Mouse (Mus musculus): ENCODE results near the gene Frmpd4.

The Frmpd4 gene

DNA sequence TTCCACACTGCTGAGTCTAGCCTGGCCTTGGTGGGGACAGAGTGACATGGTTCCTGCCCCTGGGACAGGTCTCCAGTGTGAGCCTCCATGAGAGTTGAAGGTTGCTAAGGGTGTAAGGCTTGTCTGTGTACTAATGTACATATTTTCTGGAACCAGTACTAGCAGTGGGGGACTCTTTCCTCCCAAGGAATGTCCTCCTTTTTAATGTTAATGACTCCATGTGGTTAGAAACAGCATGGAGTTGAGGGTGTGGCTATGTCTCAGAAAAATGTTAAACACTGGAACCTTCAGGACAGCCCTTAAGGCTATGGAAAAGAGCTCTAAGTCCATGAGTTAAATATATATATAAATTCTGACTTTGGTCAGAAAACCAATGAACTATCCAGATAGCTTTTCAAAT lies 436.0 kb downstream of the Frmpd4 start:
- no peak for DNase-seq (ENCODE audit: low read depth, low spot score)

DNA sequence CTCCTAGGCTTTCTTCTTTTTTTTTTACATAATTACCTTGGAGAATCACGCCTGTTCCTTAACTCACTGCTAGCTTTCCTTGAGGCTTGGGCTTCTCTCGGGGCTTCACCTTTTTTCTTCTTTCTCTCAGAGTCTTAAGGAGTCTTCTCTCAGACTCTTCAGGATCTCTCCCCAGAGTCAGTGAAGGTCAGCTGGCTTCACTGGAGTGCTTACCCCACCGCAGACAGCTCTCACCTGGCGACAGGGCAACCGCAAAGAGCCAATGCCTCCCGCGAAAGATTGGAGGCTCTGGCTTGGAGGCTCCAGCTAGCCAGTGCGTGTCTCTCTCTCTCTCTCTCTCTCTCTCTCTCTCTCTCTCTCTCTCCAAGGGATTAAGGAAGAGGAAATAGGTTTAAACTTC lies 453.0 kb downstream of the Frmpd4 start:
- no peak for DNase-seq (ENCODE audit: low read depth, low spot score)

DNA sequence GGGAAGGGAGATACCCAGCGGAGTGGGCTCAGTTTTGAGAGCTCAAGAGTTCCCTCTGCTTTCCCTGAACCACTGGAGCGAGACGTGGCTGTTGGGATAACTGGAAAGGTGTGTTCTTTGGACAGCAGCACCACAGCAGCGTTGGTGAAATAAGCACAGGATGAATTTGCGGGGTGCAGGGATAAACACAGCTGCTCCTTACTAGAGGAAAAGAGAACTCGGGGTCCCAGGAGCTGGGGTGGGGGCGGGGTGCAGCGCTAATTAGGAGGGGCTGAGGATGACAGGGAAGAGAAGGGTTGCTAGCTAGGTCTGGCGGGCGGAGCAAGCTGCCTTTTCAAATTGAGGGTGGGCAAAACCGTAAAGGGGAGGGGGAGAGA lies 453.5 kb downstream of the Frmpd4 start:
- no peak for DNase-seq (ENCODE audit: low read depth, low spot score)

DNA sequence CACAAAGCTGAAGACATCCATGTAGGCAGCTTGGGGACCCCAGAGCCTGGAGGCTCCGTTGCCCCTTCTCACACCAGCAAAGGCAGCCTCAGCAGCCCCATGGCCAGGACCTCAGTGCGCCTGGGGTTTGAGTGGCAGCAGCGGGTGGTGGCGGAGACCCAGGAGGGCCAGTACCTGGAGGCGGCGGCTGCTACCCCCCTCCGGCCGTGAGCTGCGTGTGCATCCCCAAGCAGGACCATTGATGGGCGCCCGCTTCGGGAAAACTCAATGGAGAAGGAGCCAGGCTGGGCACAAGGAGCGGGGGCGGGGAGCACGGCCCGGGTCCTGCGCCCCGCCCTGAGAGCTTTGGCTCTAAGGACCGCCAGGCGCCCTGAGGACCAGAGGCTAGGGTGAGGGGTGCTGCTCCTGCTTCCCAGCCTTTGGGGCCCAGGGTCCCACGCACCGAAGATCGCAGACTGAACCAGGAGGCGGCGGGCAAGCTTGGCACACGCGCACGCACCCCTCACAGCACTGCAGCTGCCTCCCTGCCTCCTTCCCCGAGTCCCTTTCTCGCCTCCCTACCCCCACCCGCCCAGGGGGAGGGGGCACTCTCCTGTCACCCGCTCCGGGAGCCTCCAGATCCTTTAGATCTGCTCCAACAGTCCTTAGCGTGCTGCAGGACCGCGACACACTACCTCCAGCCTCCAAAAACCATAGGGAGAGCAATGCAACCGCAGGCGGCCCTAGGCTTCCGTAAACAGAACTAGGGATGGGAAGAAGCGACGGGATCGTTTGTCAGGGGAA lies 454.0 kb downstream of the Frmpd4 start:
- DNase-seq (ENCODE audit: low read depth, low spot score), result no peak

DNA sequence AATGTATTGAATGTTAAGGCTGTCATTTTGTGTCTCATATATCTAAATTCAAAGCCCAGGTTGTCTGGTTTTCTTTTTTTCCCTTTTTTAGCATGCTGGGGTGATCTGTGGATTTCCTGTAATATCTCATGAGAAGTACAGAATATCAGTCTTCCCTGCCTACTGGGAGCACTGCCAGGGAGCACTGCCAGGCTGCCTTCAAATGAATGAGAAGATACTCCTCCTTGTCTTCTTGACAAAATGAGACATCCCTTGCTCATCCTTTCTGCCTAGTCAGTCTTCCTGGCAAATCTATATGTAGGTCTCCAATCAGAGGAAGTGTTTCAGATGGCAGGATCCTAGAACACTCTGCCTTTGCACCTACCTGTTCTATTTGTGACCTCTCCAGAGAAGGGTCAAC lies 535.4 kb downstream of the Frmpd4 start:
- no peak for DNase-seq (ENCODE audit: low read depth, low spot score)

DNA sequence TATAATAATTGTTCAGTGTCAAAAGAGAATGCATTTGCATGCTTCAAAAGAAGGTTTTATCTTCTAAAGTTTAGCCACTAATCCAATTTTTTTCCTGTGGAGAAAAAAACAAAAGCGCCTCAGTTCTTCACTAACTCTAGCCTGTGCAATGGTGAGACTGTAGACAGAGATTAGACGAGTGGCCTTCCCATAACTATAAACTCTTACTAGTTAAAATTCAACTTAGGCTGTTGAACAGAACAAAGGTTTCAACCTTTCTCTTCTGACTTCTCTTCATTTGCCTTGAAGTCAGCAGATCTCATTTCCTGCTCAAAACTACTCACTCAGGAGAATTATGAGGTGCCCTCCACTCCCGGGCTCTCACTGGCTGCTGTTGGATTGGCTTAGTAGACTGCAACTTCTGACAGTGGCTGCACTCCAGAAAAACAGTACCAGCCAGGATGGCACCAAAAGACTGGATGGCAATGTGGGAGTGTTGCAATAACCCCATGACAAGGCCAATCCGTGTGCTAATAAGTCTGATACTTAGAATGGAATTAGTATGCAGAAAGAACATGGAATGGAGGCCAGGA lies 556.4 kb downstream of the Frmpd4 start:
- no peak for DNase-seq (ENCODE audit: low read depth, low spot score)

DNA sequence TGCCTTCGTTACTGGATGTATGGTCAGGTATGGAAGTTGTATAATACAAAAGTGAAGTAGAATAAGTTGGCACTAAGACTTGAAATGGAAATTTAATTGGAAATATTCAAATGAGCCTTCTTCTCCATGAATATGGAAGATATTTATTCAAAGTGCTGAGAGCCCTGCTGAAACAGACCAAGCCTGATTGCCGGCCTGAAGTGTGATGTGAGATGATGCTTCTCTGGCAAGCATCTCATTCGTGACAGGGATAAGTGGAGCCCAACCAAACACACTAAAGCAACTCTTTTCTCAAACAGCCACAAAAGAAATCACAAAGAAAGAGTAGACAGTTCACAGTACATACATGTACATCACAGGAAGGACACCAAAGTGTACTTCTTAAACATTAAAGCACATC lies 559.2 kb downstream of the Frmpd4 start:
- DNase-seq (ENCODE audit: low read depth, low spot score), result no peak

DNA sequence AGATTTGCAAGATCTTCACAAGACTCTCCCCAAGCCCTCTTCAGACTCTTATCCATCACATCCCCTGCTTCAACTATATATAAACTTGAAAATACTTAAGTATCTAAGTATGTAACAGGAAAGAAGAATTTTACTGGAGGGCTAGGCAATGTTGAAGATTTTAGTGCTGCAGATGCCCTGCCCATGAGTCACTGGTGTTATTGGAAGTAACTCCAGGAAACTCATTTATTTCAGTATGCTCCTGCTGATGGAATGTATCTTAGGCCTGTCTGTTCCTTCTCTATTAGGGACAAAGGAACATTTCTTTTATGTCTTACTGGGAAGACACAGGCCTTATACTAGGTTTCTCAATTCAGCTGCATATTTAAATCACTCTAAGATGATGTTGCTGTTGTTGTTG lies 592.2 kb downstream of the Frmpd4 start:
- no peak for DNase-seq (ENCODE audit: low read depth, low spot score)

DNA sequence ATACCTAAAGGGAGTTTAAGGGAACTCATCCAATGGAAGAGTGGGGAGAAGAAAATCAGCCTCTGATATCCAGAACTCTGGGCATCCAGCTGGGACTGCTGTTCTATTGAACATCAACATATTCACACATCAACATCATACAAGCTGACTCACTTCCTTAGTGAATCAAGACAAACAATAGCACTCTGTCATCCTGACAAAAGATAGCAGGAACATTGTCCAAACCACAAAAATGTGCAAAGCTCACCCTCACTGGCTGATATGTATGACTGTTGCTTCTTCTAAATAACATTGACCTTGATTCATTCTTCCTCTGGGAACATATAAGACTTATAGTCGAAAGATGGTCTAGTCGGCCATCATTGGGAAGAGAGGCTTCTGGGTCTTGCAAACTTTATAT lies 625.8 kb downstream of the Frmpd4 start:
- no peak for DNase-seq (ENCODE audit: low read depth, low spot score)

DNA sequence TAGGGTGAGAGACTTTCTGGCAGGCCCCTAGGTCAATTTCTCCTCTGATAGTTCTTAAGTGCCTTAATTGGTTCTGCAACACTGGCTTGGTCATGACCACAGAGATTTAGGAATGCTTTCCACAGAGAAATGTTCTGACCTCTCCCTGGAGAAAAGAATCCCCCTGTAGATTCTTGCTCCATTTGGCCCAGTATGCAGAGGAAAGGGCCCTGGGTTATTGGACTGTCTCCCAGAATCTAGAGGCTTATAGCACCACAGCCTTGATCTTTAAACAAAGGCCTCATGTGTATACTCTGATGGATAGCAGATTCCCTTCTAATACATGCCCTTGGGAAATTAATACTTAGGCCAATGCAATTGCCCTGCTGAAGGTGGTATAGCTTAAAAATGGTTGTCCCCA lies 667.5 kb downstream of the Frmpd4 start:
- DNase-seq (ENCODE audit: low read depth, low spot score), result no peak

DNA sequence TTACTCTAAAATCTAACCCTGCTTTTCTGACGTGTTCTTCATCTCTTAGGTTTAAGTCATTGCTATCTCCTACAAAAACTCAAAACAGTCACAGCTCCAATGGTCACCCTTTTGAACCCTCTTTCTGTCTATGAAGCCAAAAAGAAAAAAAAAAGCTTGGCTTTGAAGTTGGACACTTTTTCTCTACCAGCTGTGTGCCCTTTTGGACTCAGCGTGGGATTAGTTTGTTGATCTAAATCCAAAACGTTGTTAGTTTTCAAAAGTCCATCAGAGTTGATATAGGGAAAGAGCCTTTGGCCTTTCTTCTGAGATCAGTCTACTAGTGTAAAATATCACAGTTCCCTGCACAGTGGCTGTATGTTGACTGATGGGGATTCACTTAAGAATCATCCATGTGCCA lies 676.0 kb downstream of the Frmpd4 start:
- no peak for DNase-seq (ENCODE audit: low read depth, low spot score)

DNA sequence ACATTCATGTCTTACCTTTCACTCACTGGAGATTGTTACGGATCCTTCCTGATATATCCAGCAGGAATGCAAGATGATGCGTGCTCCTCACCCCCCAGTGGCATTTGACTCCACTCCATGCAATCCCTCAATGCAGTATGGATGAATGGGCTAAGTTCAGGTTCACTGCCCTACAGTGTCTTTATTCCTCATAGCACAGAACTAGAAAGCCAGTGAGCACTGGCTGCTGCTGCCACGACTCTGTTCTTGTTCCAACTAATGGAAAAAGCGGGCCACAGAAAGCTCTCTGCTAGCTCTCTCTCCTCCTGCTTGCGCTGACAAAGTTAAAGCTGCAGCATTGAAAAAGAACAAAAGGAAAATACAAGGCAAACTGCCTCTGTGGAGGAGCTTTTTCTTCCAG lies 722.2 kb downstream of the Frmpd4 start:
- DNase-seq (ENCODE audit: low read depth, low spot score), result no peak

DNA sequence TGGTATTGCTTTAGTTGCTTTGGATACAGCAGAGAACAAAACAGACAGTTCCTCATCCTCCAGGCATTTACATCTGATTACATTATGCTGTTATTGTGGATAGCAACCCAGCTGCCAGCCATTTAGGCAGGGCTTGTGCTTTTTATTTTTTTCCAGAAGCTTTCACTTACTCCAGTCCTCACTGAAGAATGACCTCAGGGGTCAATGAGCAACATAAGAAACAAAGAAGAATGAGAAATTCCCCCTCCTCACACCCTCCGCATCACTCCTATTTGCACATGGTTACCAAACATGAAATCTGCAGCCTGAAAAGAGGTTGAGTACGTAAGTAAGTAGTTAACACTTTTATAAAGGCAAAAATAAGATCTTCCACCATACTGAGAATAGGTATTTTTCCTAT lies 744.5 kb downstream of the Frmpd4 start:
- DNase-seq (ENCODE audit: low read depth, low spot score), result no peak

DNA sequence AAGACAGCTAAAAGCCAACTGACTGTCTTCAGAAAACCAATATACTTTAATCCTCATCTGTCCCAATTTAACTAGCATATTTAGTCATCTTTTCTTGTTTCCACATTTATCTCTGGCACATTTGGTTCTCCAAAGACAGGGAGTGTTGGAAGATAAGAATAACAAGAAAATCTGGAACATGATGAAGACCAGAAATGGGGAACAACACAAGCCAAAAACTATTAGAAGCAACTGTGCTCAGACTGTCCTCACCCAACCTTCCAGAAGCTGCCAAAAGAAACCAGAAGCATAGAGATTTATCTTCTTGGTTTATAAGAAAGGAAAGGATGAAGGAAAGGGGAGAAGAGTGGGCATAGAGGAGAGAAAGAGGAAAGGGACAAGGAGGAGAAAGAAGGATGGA lies 748.6 kb downstream of the Frmpd4 start:
- no peak for DNase-seq (ENCODE audit: low read depth, low spot score)

DNA sequence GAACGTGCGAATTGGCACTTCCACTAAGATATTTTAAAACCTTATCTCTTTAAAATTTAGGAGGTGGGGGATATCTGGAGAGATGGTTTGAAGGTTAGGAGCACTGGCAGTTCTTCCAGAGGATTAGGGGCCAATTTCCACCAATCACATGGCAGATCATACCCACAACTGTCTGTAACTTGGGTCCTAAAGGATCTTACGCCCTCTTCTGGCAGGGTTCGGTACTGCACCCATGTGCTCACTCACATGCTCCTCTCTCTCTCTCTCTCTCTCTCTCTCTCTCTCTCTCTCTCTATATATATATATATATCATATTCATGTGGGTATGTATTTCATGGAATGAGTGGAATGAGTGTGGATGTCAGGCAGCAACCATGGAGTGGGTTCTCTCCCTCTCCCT lies 759.7 kb downstream of the Frmpd4 start:
- peak; percentile 40 for DNase-seq (ENCODE audit: low read depth, low spot score)

DNA sequence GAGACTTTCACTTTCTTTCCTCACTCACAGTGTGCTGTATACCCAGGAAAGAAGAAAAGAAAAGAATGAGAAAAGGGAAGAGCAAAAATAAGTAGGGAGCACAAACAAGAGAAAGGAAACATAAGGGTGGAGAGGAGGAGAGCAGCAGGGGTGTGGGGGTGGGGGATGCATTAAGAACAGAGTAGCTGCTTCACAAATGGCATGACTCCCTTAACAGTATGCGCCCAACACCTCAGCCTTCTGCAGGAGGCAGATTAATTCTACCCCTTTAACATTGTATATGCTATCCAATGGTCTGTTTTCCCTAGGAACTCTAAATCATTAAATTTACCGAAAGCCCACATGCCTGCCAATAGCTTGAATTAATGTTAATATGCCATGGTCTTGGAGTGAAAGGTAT lies 766.9 kb downstream of the Frmpd4 start:
- no peak for DNase-seq (ENCODE audit: low read depth, low spot score)

DNA sequence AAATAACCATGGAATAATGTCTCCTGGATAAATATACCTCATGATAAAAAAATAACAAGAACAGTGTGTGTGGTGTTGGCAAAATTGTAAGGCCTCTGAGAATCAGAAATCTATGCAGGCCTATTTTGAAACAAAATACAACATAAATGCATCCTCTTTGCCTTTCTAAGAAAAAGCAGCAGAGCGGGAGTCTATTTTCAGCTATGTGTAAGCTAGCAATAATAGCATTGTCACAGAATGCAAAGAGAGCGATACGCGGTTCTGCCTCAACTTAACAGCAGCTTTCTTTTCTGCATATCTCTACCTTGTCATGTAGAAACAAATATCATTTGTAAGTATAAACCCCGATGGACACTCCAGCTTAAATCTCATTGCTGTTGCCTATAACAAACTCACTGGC lies 768.5 kb downstream of the Frmpd4 start:
- DNase-seq (ENCODE audit: low read depth, low spot score), result no peak

DNA sequence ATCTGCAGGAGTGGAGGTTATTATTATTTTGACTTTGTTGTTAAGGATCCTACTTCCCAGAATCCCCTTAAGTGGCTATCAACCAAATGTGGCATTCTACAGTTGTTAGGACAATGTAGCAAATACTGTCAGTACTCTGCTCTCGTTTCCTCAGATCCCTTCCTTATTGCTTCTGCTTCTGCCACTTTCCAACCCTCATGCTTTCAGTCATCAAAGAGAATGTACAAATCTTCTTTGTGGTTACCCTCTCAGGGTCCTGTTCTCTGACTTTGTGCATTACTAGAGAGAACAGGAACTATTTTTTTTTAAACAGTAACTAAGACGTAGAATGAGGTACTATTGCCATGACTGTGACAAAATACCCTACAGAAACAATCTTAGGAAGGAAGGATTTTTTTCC lies 788.3 kb downstream of the Frmpd4 start:
- DNase-seq (ENCODE audit: low read depth, low spot score), result no peak

DNA sequence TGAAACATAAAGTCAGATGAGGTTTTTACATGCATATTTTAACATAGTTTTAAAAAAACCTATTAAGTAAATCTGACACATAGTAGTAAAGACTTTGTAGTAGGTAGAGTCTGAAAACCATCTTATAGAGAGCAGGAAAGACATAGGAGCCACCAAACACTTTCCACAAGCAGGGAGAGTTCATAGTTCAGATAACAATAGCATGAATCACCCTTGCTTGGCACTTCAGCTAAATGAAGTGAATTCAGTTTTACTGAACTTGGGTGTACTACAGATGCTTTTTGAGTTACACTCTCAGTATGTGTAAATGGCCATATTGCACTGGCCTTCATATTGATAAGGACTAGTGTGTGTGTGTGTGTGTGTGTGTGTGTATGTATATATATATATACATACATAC lies 793.5 kb downstream of the Frmpd4 start:
- no peak for DNase-seq (ENCODE audit: low read depth, low spot score)

DNA sequence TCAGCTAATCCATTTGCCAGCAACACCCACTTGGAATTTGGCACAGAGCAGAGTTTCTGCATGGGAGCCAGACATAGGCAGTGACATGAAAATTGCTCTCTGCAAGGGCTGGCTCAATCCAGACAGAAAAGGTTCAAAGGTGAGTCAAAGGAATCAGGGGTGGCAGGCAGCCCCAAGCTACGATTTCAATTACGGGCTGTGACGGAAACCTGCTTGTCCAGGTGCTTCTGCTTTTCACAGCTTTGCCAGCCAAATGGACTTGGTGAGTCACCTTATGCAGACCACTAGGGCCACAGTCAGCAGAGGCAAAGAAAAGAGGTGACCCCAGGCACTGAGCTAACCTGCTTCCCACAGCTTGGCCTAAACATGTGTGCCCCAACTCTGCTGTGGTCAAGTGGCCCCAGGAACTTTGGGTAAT lies 857.5 kb downstream of the Frmpd4 start:
- DNase-seq (ENCODE audit: low read depth, low spot score), result no peak

DNA sequence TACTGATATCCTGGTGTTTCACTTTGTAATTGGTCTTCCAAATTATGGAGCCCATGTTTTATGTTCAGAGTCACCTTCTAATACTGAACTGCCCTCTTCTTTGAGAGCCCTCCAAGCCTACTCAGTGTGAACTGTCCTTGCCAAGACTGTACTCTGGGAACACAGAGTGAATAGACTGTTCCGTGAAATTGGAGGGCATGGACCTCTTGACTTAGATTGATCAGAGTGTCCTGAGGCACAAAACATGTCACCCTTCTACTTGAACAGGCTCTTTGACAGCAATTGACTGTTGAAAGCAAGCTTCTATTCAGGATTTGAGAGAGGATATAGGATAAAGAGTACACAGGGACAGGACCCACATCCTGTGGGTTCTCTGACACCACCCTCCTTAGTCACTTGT lies 857.9 kb downstream of the Frmpd4 start:
- no peak for DNase-seq (ENCODE audit: low read depth, low spot score)

DNA sequence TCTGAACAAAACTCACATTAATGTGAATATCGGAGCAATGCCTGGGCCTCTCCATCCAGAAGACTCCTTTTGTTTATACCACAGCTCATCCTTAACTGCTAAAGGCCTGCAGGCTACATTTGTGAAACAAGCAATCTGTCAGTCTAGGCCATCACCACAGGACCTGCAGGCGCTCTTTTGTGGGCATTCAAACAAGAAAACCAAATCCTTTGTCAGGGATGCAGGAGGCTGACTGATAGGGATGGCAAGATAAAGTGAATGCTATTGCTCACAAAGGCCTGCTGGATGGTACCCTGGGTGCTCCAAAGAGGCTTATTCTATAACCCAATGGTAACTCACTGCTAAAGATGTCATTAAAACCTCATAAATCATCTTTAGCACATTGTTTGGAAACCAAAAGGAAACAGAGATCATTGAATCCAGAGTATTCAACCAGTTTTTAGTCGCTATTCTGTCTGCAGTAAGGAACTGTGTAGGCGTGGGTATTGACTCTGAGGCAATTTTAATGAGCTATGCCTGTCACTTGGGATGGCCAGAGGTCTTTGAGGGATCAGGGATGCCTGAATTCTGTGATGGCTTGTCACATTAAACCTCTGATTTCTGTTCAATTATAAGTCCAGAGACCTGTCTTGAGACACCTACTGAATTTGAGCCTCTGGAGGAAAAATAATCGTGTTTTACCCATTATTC lies 922.1 kb downstream of the Frmpd4 start:
- no peak for DNase-seq (ENCODE audit: low read depth, low spot score)

DNA sequence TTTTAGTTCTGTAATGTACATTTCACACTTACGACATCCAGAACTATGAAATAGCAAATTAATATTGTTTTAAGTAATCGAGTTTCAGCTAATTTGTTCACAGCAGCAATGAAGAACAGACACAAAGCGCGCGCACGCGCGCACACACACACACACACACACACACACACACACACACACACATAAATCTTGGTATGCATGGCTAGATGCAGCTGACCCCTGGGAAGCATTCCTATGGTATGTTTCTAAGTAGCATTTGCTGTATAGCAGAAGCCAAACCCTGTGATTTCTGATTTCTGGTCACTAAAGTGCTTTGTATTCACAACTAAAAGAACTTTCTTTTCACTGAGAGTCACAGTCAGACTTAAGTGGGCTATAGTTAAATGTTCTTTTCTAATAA lies 922.8 kb downstream of the Frmpd4 start:
- no peak for DNase-seq (ENCODE audit: low read depth, low spot score)

All from A20 (cell line).